Mouse (Mus musculus) forebrain, embryonic 11.5 days (tissue): Measurements from ENCODE around the gene 4931406P16Rik. TPM values are rescaled to one million over a fixed set of nuclear protein-coding genes. Genes with fewer than 3 reads are reported as not detected.

Experiments used
- ATAC-seq: fragments of 200-750 bp; cut with Nextera tagmentation; replicated peaks from 2 replicates; pipeline ENCODE4 v1.8.0; 2017; ENCODE audit warnings: moderate TSS enrichment; ENCODE audit not compliant: low FRiP score
- DNase-seq: peaks from one replicate; pipeline ENCODE4 v3.0.0-alpha.2; 2017; ENCODE audit warnings: low spot score
- H3K27ac ChIP-seq: fragments of 300-500 bp; sonication (generic); 2 replicates; pipeline ENCODE4 v1.5.1; 2014; ENCODE audit warnings: low read depth, low read length
- H3K27me3 ChIP-seq: fragments of 300-500 bp; sonication (generic); 2 replicates; pipeline ENCODE4 v1.6.1; 2014; ENCODE audit warnings: mild to moderate bottlenecking, low read length, mixed read lengths; ENCODE audit not compliant: control insufficient read depth, insufficient read depth
- H3K36me3 ChIP-seq: fragments of 300-500 bp; sonication (generic); 2 replicates; pipeline ENCODE4 v1.6.1; 2014; ENCODE audit warnings: mild to moderate bottlenecking, low read length, moderate library complexity, mixed read lengths; ENCODE audit not compliant: control insufficient read depth, insufficient read depth
- H3K4me1 ChIP-seq: fragments of 300-500 bp; sonication (generic); replicated peaks from 2 replicates; pipeline ENCODE4 v1.6.1; 2014; ENCODE audit warnings: low read length, mixed read lengths; ENCODE audit not compliant: control insufficient read depth, insufficient read depth
- H3K4me2 ChIP-seq: fragments of 300-500 bp; sonication (generic); 2 replicates; pipeline ENCODE4 v1.6.1; 2014; ENCODE audit warnings: low read depth, mild to moderate bottlenecking, low read length, moderate library complexity, mixed read lengths; ENCODE audit not compliant: severe bottlenecking
- H3K4me3 ChIP-seq: fragments of 300-500 bp; sonication (generic); 2 replicates; pipeline ENCODE4 v1.5.1; 2014; ENCODE audit warnings: low read depth, low read length
- H3K9ac ChIP-seq: fragments of 300-500 bp; sonication (generic); 2 replicates; pipeline ENCODE4 v1.6.1; 2014; ENCODE audit warnings: low read length
- H3K9me3 ChIP-seq: fragments of 300-500 bp; sonication (generic); 2 replicates; pipeline ENCODE4 v1.6.1; 2016; ENCODE audit warnings: low read length, mixed read lengths; ENCODE audit not compliant: control insufficient read depth
- WGBS: fragments of 180-500 bp; shearing (Covaris S2); extraction: QIAGEN DNeasy Blood & Tissue Kit; methylation state at CpG from one replicate; pipeline ENCODE4 v1.1.7; 2014; 5-methylcytosine and 5-hydroxymethylcytosine counted together
- polyA plus RNA-seq: library from polyadenylated mRNA; unstranded; fragments of >200 nt; fragmentation: Nextera tagmentation; extraction: Ambion mirVana; gene quantifications from 2 replicates; pipeline ENCODE4 v1.2.1, GENCODE M21; 2014

Gene 4931406P16Rik
- polyA plus RNA-seq, 1 experiment from 2014 or later = 32.7 TPM

GRCm38 (mm10) chr7:34232785-34233725, 80.3 kb downstream of the 4931406P16Rik start:
- H3K9ac ChIP-seq = peak overlapping the region; percentile 48
- no peaks in the 10 kb centered on the region for H3K27me3 ChIP-seq
- DNase-seq (peak; percentile 23), ATAC-seq (no peak)
- H3K27ac ChIP-seq = peak overlapping the region; percentile 77
- peaks cover 10% of the 10 kb centered on the region for H3K4me1 ChIP-seq
- H3K36me3 ChIP-seq = no peaks in the 10 kb centered on the region; the same call in 1 of the 2 replicates
- H3K4me3 ChIP-seq = peak overlapping the region; percentile 43
- no peaks in the 10 kb centered on the region for H3K9me3 ChIP-seq
- 46% methylated on average over 7 of the region's 7 CpGs for WGBS
- H3K4me2 ChIP-seq = peak overlapping the region; percentile 70

GRCm38 (mm10) chr7:34230116-34230515, 83.2 kb downstream of the 4931406P16Rik start, which contains the start of gene Gpi1:
TSS of gene Gpi1 (minus strand) at chr7:34230336.
- Histone ChIP-seq H3K9me3 (no peaks in the 10 kb centered on the region), H3K4me1 (peaks cover 15% of the 10 kb centered on the region), H3K27me3 (no peaks in the 10 kb centered on the region), H3K9ac (peak within 1 kb of the TSS; percentile 86), H3K4me3 (peak within 1 kb of the TSS; percentile 73), H3K4me2 (peak within 1 kb of the TSS; percentile 77), H3K27ac (peak within 1 kb of the TSS; percentile 53; the same call in 1 of the 2 replicates), H3K36me3 (peaks cover 6% of the 10 kb centered on the region)
- peak; percentile 68 for ATAC-seq
- peak; percentile 95 for DNase-seq
- under 1% methylated on average over 36 of the region's 39 CpGs for WGBS

GRCm38 (mm10) chr7:34229691-34230111, 83.7 kb downstream of the 4931406P16Rik start:
- peak overlapping the region; percentile 73 for H3K4me3 ChIP-seq
- H3K4me1 ChIP-seq = peaks cover 15% of the 10 kb centered on the region
- no peaks in the 10 kb centered on the region for H3K27me3 ChIP-seq
- peaks cover 6% of the 10 kb centered on the region for H3K36me3 ChIP-seq
- no peak for DNase-seq
- H3K27ac ChIP-seq = peak overlapping the region; percentile 53; the same call in 1 of the 2 replicates
- no peaks in the 10 kb centered on the region for H3K9me3 ChIP-seq
- peak overlapping the region; percentile 77 for H3K4me2 ChIP-seq
- peak; percentile 25 for ATAC-seq
- H3K9ac ChIP-seq = peak overlapping the region; percentile 86
- WGBS = under 1% methylated on average over 17 of the region's 19 CpGs

- no peaks in the 10 kb centered on the region for H3K9me3 ChIP-seq
- peaks cover 15% of the 10 kb centered on the region for H3K4me1 ChIP-seq
- WGBS = 22% methylated on average over 5 of the region's 5 CpGs
- H3K4me2 ChIP-seq = peak overlapping the region; percentile 77
- H3K27ac ChIP-seq = no peak overlapping the region
- ATAC-seq (no peak), DNase-seq (peak; percentile 53)
- H3K27me3 ChIP-seq = no peaks in the 10 kb centered on the region
- peak overlapping the region; percentile 86 for H3K9ac ChIP-seq
- H3K4me3 ChIP-seq = peak overlapping the region; percentile 73
- H3K36me3 ChIP-seq = peaks cover 6% of the 10 kb centered on the region
Observed at GRCm38 (mm10) chr7:34229153-34229552, 84.2 kb downstream of the 4931406P16Rik start.

DNA sequence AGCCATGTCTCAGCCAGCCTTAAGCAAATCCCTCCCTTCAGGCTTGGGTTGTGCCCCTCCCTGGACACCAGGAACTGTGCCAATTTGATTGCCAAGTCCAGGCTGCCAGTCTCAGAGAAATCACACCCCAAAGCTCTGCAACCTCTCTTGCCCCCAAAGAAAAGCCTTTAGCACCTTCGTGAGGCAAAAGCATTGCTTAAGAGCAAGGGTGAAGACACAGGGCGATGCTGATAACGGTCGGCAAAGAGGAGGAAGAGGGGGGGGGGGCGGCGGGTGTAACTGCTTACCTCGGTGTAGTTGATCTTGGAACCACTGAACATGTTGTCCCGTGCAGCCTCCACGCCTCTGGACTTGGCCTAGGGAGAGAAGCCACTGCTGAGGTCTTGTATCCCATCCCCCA, 84.7 kb downstream of the 4931406P16Rik start:
- H3K9ac ChIP-seq = no peak overlapping the region
- 66% methylated on average over 9 of the region's 9 CpGs for WGBS
- ATAC-seq (no peak), DNase-seq (peak; percentile 60)
- H3K27ac ChIP-seq = no peak overlapping the region
- H3K36me3 ChIP-seq = peaks cover 6% of the 10 kb centered on the region
- no peaks in the 10 kb centered on the region for H3K9me3 ChIP-seq
- H3K4me3 ChIP-seq = peak overlapping the region; percentile 73
- peaks cover 15% of the 10 kb centered on the region for H3K4me1 ChIP-seq
- H3K4me2 ChIP-seq = peak overlapping the region; percentile 77
- H3K27me3 ChIP-seq = no peaks in the 10 kb centered on the region

DNA sequence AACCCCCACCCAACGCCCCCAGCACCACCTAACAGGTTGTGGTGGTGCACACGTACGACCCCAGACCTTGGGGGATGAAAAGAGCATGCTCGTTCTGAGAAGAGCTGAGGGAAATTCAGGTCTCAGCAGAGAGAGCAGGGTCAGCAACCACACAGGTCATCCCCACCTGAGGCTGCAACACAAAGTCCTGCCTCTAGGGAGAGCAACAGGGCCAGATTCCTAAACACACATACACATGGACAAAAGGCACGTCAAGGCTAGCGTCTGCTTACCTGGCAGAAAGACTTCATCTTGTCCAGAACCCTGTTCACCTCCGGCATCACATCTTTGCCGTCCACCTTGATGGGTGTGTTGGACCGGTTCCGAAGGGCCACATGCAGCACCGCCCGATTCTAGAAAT, 86.5 kb downstream of the 4931406P16Rik start:
- peaks cover 15% of the 10 kb centered on the region for H3K36me3 ChIP-seq
- H3K27me3 ChIP-seq = no peaks in the 10 kb centered on the region
- WGBS = 95% methylated on average over 12 of the region's 12 CpGs
- DNase-seq = no peak
- H3K9me3 ChIP-seq = no peaks in the 10 kb centered on the region
- no peak for ATAC-seq
- H3K4me3 ChIP-seq = no peak overlapping the region
- H3K9ac ChIP-seq = no peak overlapping the region
- H3K4me1 ChIP-seq = peaks cover 10% of the 10 kb centered on the region
- H3K4me2 ChIP-seq = no peak overlapping the region
- no peak overlapping the region for H3K27ac ChIP-seq

GRCm38 (mm10) chr7:34226086-34226485, 87.3 kb downstream of the 4931406P16Rik start:
- H3K4me3 ChIP-seq = no peak overlapping the region
- peaks cover 15% of the 10 kb centered on the region for H3K36me3 ChIP-seq
- DNase-seq = no peak
- WGBS = 94% methylated on average over 8 of the region's 8 CpGs
- H3K4me2 ChIP-seq = no peak overlapping the region
- no peaks in the 10 kb centered on the region for H3K27me3 ChIP-seq
- H3K4me1 ChIP-seq = peaks cover 10% of the 10 kb centered on the region
- ATAC-seq = no peak
- H3K9ac ChIP-seq = no peak overlapping the region
- no peaks in the 10 kb centered on the region for H3K9me3 ChIP-seq
- no peak overlapping the region for H3K27ac ChIP-seq

DNA sequence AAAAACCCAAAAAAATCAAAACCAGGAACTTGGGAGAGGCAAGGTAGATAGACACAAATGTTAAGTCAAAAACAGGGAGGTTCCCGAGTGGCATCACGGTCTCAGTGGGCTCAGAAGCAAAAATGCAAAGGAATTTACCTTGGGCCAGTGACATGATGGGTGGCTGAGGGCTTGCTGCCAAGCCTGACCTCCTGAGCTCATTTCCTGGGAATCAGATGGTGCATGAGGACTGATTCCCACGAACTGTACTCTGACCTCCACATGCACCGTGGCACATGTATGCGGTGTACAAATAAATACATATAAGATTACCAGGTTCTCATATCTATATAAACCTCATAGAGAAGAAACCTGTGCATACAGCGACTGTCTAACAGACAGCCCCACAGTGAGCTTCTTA, 89.0 kb downstream of the 4931406P16Rik start:
- H3K36me3 ChIP-seq = peaks cover 19% of the 10 kb centered on the region
- H3K27me3 ChIP-seq = no peaks in the 10 kb centered on the region
- 94% methylated on average over 6 of the region's 6 CpGs for WGBS
- H3K9ac ChIP-seq = no peak overlapping the region
- no peak overlapping the region for H3K27ac ChIP-seq
- H3K4me2 ChIP-seq = no peak overlapping the region
- no peaks in the 10 kb centered on the region for H3K9me3 ChIP-seq
- DNase-seq (no peak), ATAC-seq (no peak)
- H3K4me1 ChIP-seq = peaks cover 9% of the 10 kb centered on the region
- no peak overlapping the region for H3K4me3 ChIP-seq
